Comparison of ENCODE assay signal across 8 mouse cellular contexts in the genomic region with DNA sequence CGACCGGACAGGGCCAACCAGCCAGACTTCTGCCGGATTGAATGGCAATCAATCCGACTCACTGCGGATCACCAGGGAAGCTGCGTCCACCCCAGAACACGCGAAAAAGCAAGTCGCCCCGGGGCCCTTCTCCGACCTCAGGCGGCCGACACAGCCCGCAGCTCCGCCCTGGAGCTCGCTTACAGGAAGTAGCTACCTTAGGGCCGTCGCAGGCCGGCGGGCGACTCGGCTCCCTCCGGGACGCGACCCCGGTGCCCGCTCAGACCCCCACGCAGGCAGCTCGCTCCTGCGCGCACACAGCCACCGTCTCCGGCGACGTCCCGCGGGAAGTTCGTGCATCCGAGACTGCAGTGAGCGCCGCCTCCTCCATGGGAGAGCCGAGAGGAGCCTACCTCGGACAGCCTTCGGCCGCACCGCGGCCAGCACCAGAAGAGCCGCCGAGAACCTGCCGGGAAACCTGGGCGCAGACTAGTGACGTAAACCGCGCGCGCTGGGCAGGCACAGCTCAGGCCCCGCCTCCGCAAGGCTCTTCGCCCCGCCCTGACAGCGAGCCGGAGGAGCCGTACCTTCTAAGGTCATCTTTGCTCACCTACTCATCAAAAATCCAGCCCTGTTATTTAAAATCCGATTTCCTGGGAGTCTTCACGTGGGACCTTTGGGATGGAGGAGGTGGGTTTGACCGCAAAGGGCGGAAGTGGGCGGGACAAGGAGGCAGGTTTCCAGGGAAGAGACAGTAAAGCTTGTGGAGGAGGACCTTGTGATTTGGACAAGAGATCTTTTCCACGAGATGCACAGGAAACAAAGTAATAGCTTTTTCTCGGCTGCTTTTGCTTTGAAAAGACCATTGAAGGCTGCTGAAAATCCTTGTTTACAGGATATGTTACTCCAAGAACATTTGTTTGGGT. TPM values are rescaled to one million over a fixed set of nuclear protein-coding genes. Genes with fewer than 3 reads are reported as not detected.
A peak's percentile ranks its signal among the peaks of the same experiment; 100 is the strongest.
DNase-seq lines count a peak whose midpoint lies in the region; ATAC-seq lines count a peak whose summit lies in the region.

Gene Nipa2, minus strand, starts transcription at position 473 of the 905 bp plus-strand sequence.

- peak within 1 kb of the TSS; percentile 85 for H3K4me2 ChIP-seq in hindbrain, embryonic 15.5 days

- H3K27me3 ChIP-seq in hindbrain, embryonic 15.5 days: no peaks in the 10 kb centered on the region

- WGBS in hindbrain, embryonic 15.5 days: under 1% methylated on average over 70 of the region's 70 CpGs

- peak within 1 kb of the TSS; percentile 99 for H3K4me3 ChIP-seq in hindbrain, embryonic 15.5 days

- peak within 1 kb of the TSS; percentile 91 for H3K27ac ChIP-seq in hindbrain, embryonic 15.5 days (replicated peaks)

- no peaks in the 10 kb centered on the region for H3K36me3 ChIP-seq in hindbrain, embryonic 15.5 days

- DNase-seq in T-cell, adult 2 months (ENCODE audit: low spot score): peak; percentile 90
- peak; percentile 94 to 95 for DNase-seq in cerebellum, postnatal 36 days
- DNase-seq in frontal cortex, postnatal 36 days (ENCODE audit: low spot score in 2 of 2): peak; percentile 94 to 95
- peak; percentile 84 for DNase-seq in left cerebral cortex, adult 11 months (ENCODE audit: low spot score)
- peak; percentile 95 to 96 for DNase-seq in lung, postnatal 4 days
- peak; percentile 87 for DNase-seq in retina, postnatal 7 days (ENCODE audit: low read depth, low spot score)
- DNase-seq in urinary bladder, adult 2 months (ENCODE audit: low spot score): peak; percentile 96

- no peaks in the 10 kb centered on the region for H3K9me3 ChIP-seq in hindbrain, embryonic 15.5 days

- H3K9ac ChIP-seq in hindbrain, embryonic 15.5 days: peak within 1 kb of the TSS; percentile 97

- H3K4me1 ChIP-seq in hindbrain, embryonic 15.5 days (replicated peaks): peaks cover 18% of the 10 kb centered on the region

- ATAC-seq in hindbrain, embryonic 15.5 days (ENCODE audit: low FRiP score, low read depth): peak; percentile 99

RNA-seq across cellular contexts. Expression of gene Nipa2, which starts in this region (rescaled TPM):
- 35.7 and 40.2 TPM in 2 replicates for polyA plus RNA-seq in hindbrain, embryonic 15.5 days (2015; fragmentation: Nextera tagmentation; extraction: Ambion mirVana)
- 31.4 and 32.8 TPM in 2 replicates for polyA plus RNA-seq in urinary bladder, adult 2 months (2012; rRNA removed)

Comparison
In these comparisons a context has a peak if more than half of its experiments do, and no peak if none do; other contexts are left out.
1. Peak in every context shown above with its lines: DNase-seq, ATAC-seq, H3K4me3 ChIP-seq and H3K27ac ChIP-seq.